Mouse (Mus musculus): ENCODE results near the gene Sema4d. TPM values are rescaled to one million over a fixed set of nuclear protein-coding genes. Genes with fewer than 3 reads are reported as not detected.

Gene Sema4d
- polyA plus RNA-seq, 1 experiment from 2014 or later, result 9.7 TPM

DNA sequence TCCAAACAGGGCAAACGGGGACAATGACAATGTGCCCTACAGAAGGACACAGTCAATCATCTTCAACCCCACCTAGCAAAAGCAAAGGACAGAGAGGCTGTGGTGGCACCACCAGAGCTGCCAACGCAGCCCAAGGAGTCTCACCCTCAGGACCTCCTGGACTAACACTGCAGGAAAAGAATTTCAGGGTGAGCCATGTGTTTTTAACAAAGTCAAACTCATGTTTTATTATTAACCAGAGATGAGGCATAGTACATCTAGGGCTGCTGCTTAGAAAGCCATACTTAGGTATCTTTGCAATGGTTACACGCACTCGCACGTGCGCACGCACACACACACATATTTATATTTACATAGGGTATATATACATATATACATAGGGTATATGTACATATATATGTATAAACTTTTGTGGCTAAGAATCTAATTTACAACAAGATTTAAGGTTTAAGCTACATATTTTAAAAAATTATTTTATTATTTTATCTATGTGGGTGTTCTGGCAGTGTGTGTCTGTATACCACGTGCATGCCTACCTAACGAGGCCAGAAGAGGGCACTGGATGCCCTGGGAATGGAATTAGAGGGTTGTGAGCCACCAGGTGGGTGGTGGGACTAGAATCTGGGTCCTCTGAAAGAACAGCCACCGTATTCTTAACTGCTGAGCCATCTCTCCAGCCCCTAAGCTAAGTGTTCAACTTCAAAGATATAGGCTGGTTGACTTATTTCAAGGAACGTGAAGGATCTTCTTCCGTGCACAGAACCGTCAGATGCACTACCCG lies 22.7 kb downstream of the Sema4d start:
- Histone ChIP-seq H3K27me3 (no peaks in the 10 kb centered on the region), H3K9me3 (no peaks in the 10 kb centered on the region), H3K9ac (no peak overlapping the region), H3K27ac (no peak overlapping the region), H3K4me1 (no peaks in the 10 kb centered on the region), H3K4me3 (no peak overlapping the region), H3K4me2 (no peak overlapping the region), H3K36me3 (no peaks in the 10 kb centered on the region)
- WGBS, result 87% methylated on average over 14 of the region's 14 CpGs
- no peak for ATAC-seq (ENCODE audit: borderline replicate concordance, extremely low read depth, low FRiP score, low TSS enrichment)

- Histone ChIP-seq H3K4me2 (no peak overlapping the region), H3K9me3 (no peaks in the 10 kb centered on the region), H3K36me3 (no peaks in the 10 kb centered on the region), H3K4me1 (no peaks in the 10 kb centered on the region), H3K4me3 (no peak overlapping the region), H3K9ac (no peak overlapping the region), H3K27me3 (no peaks in the 10 kb centered on the region), H3K27ac (no peak overlapping the region)
- ATAC-seq (ENCODE audit: borderline replicate concordance, extremely low read depth, low FRiP score, low TSS enrichment), result no peak
- WGBS, result 66% methylated on average over 14 of the region's 14 CpGs
These were observed 25.4 kb downstream of the Sema4d start for GRCm38 (mm10) chr13:51767991-51768761.

- no peaks in the 10 kb centered on the region for H3K27me3 ChIP-seq
- no peak for ATAC-seq (ENCODE audit: borderline replicate concordance, extremely low read depth, low FRiP score, low TSS enrichment)
- H3K4me3 ChIP-seq, result no peak overlapping the region
- no peaks in the 10 kb centered on the region for H3K9me3 ChIP-seq
- WGBS, result 60% methylated on average over 8 of the region's 8 CpGs
- H3K9ac ChIP-seq, result no peak overlapping the region
- H3K4me2 ChIP-seq, result no peak overlapping the region
- no peaks in the 10 kb centered on the region for H3K36me3 ChIP-seq
- 0 out of 2 replicates have a peak, but pooled peaks cover under 1% of the 10 kb centered on the region for H3K4me1 ChIP-seq
- no peak overlapping the region for H3K27ac ChIP-seq
These were observed 26.0 kb downstream of the Sema4d start for GRCm38 (mm10) chr13:51767513-51767912.

DNA sequence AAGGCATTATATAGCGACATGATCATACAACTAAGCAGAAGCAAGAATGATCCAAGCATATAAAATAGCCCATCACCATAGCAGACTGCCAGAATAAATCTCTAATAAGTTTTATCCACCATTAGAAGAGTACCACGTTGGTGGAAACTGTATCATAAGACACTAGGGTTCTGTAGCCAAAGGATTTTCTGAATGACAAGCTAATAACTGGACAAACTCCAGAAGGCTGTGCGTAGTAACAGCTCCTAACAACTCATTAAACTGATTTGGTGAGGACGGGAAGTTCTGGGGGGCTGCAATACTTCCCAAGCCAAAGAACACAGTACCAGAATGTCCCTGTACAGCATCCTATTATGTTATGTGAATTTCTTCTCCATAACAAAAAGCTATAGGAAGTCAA lies 26.8 kb downstream of the Sema4d start:
- Histone ChIP-seq H3K4me1 (peaks cover 7% of the 10 kb centered on the region; the same call in 1 of the 2 replicates), H3K27me3 (no peaks in the 10 kb centered on the region), H3K4me3 (no peak overlapping the region), H3K9ac (no peak overlapping the region), H3K36me3 (no peaks in the 10 kb centered on the region), H3K9me3 (no peaks in the 10 kb centered on the region), H3K4me2 (no peak overlapping the region), H3K27ac (no peak overlapping the region)
- ATAC-seq (ENCODE audit: borderline replicate concordance, extremely low read depth, low FRiP score, low TSS enrichment), result no peak
- 75% methylated on average over 4 of the region's 4 CpGs for WGBS

- WGBS, result 73% methylated on average over 5 of the region's 5 CpGs
- Histone ChIP-seq H3K9ac (no peak overlapping the region), H3K4me1 (peaks cover 20% of the 10 kb centered on the region), H3K36me3 (no peaks in the 10 kb centered on the region), H3K27me3 (no peaks in the 10 kb centered on the region), H3K4me3 (no peak overlapping the region), H3K9me3 (no peaks in the 10 kb centered on the region), H3K27ac (no peak overlapping the region), H3K4me2 (no peak overlapping the region)
- ATAC-seq (ENCODE audit: borderline replicate concordance, extremely low read depth, low FRiP score, low TSS enrichment), result no peak
These were observed 28.2 kb downstream of the Sema4d start for GRCm38 (mm10) chr13:51765369-51765768.

DNA sequence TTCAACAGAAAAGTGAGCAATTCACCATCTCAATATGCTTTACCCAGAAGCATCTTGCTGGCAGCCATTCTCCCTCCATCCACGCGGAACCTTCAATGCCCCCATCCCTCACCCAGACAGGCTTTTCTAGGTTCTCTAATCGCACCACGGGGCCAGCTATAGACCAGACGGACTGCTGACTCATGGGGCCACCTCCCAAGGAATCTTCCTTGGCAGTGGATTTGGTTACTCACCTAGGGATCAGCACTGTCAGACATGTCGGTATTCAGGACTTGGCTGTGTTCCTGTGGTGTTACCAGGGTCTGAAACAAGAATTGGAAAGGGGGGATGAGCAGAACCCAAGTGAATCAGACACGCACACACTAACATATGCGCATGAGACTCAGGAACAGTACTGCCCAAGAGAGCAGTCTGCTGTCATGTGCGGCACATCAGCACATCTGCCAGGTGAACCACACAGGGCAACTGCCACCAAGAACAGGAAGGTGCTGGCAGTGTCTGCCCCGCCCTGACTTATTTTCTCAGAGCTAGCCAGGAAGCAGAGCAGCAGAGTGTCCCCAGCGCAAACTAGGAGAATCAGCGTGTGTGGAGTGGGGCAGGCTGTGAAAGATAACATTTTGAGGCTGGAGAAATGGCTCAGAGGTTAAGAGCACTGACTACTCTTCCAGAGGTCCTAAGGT lies 30.4 kb downstream of the Sema4d start:
- no peak overlapping the region for H3K4me2 ChIP-seq
- 74% methylated on average over 12 of the region's 12 CpGs for WGBS
- ATAC-seq (ENCODE audit: borderline replicate concordance, extremely low read depth, low FRiP score, low TSS enrichment), result no peak
- H3K4me1 ChIP-seq, result peaks cover 20% of the 10 kb centered on the region
- H3K27ac ChIP-seq, result no peak overlapping the region; the same call in 1 of the 2 replicates
- H3K36me3 ChIP-seq, result no peaks in the 10 kb centered on the region
- no peaks in the 10 kb centered on the region for H3K27me3 ChIP-seq
- no peak overlapping the region for H3K4me3 ChIP-seq
- no peaks in the 10 kb centered on the region for H3K9me3 ChIP-seq
- no peak overlapping the region for H3K9ac ChIP-seq

DNA sequence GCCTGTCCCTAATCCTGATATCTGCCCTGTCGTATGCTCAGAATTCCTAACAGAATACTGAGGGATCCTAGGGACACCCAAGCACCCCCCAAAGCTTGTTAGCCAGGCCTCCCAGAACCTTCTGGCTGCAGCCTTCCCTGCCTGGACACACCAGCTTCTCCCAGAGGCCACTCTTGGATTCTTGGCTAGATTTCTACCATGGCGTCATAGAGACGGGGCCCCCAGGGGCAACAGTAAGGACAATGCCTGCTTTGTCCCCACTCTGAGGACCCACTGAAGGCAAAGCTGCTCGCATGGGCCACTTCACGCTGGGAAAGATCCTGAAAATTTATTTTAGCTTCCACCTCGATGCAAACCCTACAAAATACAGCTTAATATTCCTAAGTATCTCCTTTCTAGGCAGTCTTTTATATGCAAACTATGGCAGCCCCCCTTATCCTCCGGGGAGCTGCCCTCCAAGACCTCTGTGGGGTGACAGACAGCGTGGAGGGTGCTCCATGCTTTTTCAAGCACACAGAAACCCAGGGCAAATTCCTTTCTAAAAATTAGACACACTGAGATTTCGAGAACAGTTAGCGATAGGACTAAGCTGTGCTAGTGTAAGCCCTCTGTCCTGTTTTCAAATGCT lies 32.2 kb downstream of the Sema4d start:
- Histone ChIP-seq H3K4me2 (peak overlapping the region; percentile 2; the same call in 1 of the 2 replicates), H3K27ac (peak overlapping the region; percentile 85), H3K36me3 (no peaks in the 10 kb centered on the region), H3K9ac (no peak overlapping the region), H3K4me3 (no peak overlapping the region), H3K9me3 (no peaks in the 10 kb centered on the region), H3K4me1 (peaks cover 28% of the 10 kb centered on the region), H3K27me3 (no peaks in the 10 kb centered on the region)
- 50% methylated on average over 10 of the region's 10 CpGs for WGBS
- ATAC-seq (ENCODE audit: borderline replicate concordance, extremely low read depth, low FRiP score, low TSS enrichment), result peak; percentile 65; the same call in 1 of the 2 replicates

DNA sequence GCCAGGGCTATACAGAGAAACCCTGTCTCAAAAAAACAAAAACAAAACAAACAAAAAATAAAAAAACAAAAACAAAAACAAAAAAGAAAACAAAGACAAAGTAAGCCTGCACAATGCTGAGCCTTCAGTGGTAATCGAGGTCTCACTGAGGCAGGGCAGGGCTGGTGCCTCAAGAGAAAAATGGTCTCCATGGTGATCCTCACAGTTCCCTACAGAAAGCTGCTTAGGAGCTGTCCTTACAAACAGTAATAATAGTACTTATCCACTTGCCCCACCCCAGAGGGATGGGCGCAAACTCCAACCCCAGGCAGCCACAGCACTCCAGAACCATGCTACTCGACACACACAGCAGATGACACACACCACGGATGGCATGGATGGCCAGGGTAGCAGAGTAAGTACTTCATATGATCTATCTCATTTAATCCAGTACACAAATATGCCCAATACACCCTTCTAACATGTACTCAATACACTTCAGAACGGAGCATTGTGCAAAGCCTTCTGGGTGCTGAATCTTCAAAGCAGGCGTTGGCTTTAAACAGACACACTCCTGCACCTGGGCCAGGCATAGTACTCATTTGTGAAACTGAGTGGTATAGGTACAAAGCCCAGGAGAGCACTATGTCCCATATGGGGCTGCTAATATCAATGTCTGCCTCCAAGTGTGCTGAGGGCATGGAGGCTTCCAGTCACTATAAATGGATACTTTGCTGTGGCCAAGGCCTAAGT lies 34.1 kb downstream of the Sema4d start:
- H3K27me3 ChIP-seq, result no peaks in the 10 kb centered on the region
- peaks cover 36% of the 10 kb centered on the region for H3K4me1 ChIP-seq
- no peak for ATAC-seq (ENCODE audit: borderline replicate concordance, extremely low read depth, low FRiP score, low TSS enrichment)
- no peak overlapping the region for H3K27ac ChIP-seq
- no peaks in the 10 kb centered on the region for H3K9me3 ChIP-seq
- 92% methylated on average over 6 of the region's 6 CpGs for WGBS
- no peaks in the 10 kb centered on the region for H3K36me3 ChIP-seq
- H3K9ac ChIP-seq, result no peak overlapping the region
- H3K4me2 ChIP-seq, result no peak overlapping the region
- H3K4me3 ChIP-seq, result no peak overlapping the region

DNA sequence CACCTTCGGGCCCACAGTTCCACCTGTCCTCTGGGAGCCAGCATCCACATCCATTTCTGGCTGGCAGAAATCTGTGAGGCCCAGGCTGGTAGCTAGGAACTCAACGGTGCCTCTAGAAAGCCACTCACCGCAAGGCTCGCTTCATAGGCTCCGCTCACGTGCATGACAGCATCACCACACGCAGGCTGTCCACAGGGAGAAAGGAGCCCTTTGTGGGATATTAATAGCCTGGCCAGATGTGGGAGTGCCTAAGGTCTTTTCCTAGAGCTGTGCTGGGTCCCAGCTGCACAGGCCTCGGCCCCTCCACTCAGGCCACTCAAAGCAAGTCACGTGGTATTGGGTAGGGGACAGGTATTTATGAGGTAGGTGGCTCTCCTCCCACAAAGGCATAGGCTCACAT lies 35.1 kb downstream of the Sema4d start:
- H3K9me3 ChIP-seq, result no peaks in the 10 kb centered on the region
- H3K4me1 ChIP-seq, result peaks cover 39% of the 10 kb centered on the region
- no peak overlapping the region for H3K4me2 ChIP-seq
- 56% methylated on average over 9 of the region's 9 CpGs for WGBS
- no peak overlapping the region for H3K4me3 ChIP-seq
- no peaks in the 10 kb centered on the region for H3K36me3 ChIP-seq
- H3K27ac ChIP-seq, result no peak overlapping the region
- no peaks in the 10 kb centered on the region for H3K27me3 ChIP-seq
- no peak for ATAC-seq (ENCODE audit: borderline replicate concordance, extremely low read depth, low FRiP score, low TSS enrichment)
- no peak overlapping the region for H3K9ac ChIP-seq

GRCm38 (mm10) chr13:51757099-51757498 lies 36.4 kb downstream of the Sema4d start:
- H3K27me3 ChIP-seq, result no peaks in the 10 kb centered on the region
- no peak overlapping the region for H3K4me3 ChIP-seq
- H3K9ac ChIP-seq, result no peak overlapping the region
- no peaks in the 10 kb centered on the region for H3K36me3 ChIP-seq
- H3K4me1 ChIP-seq, result peaks cover 46% of the 10 kb centered on the region
- no peak overlapping the region for H3K27ac ChIP-seq
- no peaks in the 10 kb centered on the region for H3K9me3 ChIP-seq
- ATAC-seq (ENCODE audit: borderline replicate concordance, extremely low read depth, low FRiP score, low TSS enrichment), result no peak
- no peak overlapping the region for H3K4me2 ChIP-seq
- 63% methylated on average over 2 of the region's 2 CpGs for WGBS

DNA sequence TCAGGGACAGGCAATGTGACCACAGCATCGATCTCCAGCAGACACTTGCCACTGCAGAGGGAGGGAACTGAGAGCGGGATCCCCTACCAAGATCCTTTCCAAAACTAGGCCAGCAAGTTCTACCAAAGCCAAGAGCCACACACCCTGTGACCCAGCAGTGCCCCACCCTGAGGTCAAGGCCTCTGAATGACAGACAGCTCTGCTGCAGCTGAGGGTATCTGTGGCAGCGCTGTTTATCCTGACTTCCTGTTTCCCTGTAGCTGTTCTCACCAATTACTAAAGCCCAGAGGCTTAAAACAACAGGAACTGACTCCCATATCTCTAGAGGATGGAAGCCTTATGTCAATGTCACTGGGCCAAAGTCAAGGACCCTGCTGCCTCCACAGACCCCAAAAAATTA lies 37.0 kb downstream of the Sema4d start:
- no peak for ATAC-seq (ENCODE audit: borderline replicate concordance, extremely low read depth, low FRiP score, low TSS enrichment)
- Histone ChIP-seq H3K9me3 (no peaks in the 10 kb centered on the region), H3K27ac (no peak overlapping the region), H3K4me2 (no peak overlapping the region), H3K9ac (no peak overlapping the region), H3K36me3 (no peaks in the 10 kb centered on the region), H3K27me3 (no peaks in the 10 kb centered on the region), H3K4me3 (no peak overlapping the region), H3K4me1 (peaks cover 41% of the 10 kb centered on the region)
- WGBS, result 42% methylated on average over 3 of the region's 3 CpGs
